Mouse (Mus musculus): Measurements from ENCODE around the gene Gkn2. TPM values are rescaled to one million over a fixed set of nuclear protein-coding genes. Genes with fewer than 3 reads are reported as not detected.

Gene Gkn2
- 0.16 and 0.34 TPM in 2 replicates for polyA plus RNA-seq (2015; fragmentation: Nextera tagmentation; extraction: Ambion mirVana)

DNA sequence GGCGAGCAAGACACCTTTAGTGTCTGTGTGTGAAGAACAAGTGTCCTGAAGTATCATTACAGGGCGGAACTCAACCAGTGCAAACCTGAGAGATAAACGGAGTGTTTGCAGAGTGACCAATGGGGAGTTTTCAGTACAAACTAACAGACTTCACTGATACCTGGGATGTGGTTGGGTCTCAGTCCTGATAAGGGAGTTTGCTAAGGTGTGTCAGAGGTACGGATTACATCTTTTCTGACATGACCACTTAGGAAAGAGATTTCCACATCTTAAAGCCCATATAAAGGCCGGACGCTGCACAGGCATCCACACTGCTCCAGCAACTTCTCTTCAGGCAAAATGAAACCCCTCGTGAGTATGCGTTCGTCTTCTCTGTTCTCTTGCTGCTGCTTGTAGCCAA, at the start of gene Gkn2:
Gene Gkn2, plus strand, starts transcription at position 301 of the 400 bp plus-strand sequence.

GRCm38 (mm10) chr6:87335091-87335934, 37.8 kb upstream of the Gkn2 start, which contains the start of gene Antxr1:
Antxr1 (minus strand) TSS chr6:87335821.

DNA sequence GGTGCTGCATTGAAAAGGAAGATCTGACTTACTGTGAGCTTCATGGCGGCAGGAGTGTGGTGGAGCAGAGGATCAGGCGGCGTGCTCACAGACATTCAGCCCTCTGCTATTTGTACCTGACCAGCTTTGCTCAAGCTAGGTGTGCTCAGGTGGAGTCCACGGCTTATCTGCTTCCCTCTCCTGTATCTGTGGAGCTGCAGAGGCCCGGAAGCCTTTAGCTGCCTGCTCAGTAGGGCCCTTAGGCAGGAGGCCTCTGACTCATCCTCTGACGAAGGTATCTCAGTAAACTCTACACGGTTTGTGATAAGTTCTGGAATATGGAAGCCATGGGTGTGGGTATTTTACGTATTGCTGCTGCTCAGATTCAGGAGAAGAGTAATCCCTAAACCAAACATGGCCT, 22.3 kb upstream of the Gkn2 start, which contains the start of gene Gkn1:
Gene Gkn1, minus strand, starts transcription at position 114 of the 400 bp plus-strand sequence.

DNA sequence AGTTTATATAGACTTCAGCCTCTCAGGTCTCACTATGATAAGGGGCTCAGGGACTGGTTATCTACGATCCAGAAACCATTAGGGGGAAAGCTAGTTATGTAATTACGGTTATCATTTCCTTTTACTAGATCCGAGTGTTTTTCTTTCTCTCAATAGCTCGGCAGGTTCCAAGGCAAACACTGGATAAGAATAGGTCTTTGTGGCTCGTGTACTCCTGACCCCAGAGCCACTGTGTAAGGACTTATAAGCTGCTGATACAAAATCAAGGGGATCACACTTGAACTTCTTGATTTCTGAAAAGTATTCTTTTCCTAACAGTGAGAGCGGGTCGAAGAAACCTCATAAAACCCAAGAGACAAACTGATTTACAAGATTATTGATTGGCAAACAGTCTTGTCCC, 15.7 kb downstream of the Gkn2 start, which contains the start of gene Gkn3:
Gene Gkn3, minus strand, starts transcription at position 59 of the 400 bp plus-strand sequence.

DNA sequence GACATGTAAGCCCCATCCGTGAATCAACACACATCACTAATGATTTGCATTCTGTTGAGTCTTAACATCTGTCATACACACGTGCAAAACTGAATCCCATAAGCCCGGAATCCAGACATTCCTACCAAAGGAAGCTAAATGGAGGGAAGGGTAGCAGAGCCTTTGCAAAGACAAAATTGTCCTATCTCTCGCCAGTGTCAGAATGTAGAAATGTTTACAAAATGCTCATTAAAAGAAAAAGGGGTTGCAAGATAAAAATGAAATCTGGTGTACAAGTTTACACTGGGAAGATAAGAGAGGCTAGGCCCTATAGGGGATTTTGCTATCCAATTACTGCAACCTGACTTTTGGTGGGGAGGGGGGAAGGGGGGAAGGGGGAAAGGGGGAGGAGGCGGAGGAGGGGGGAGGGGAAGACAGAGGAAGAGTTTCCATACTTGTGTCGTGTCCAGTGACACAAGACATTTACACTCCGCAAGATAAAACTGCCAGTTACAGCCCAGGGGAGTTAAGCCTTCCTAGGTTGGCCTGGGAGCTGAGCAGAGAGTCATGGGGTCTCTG, 55.4 kb downstream of the Gkn2 start, which contains the start of gene Bmp10:
Gene Bmp10, plus strand, starts transcription at position 508 of the 558 bp plus-strand sequence.

Other genes with a start within 250 kb of the Gkn2 start
- gene Antxr1, start 37.5 kb upstream of the Gkn2 start, polyA plus RNA-seq (2015; fragmentation: Nextera tagmentation; extraction: Ambion mirVana): 3.9 and 5.1 TPM in 2 replicates
- gene Gkn1, start 22.4 kb upstream of the Gkn2 start, polyA plus RNA-seq (2015; fragmentation: Nextera tagmentation; extraction: Ambion mirVana): 0.13 and 0.22 TPM in 2 replicates
- 0.21 and 0.38 TPM in 2 replicates for gene Gkn3, start 15.6 kb downstream of the Gkn2 start, polyA plus RNA-seq (2015; fragmentation: Nextera tagmentation; extraction: Ambion mirVana)
- not detected in 2 replicates for gene Bmp10, start 55.6 kb downstream of the Gkn2 start, polyA plus RNA-seq (2015; fragmentation: Nextera tagmentation; extraction: Ambion mirVana)
- 10.9 and 15.7 TPM in 2 replicates for gene Arhgap25, start 159.9 kb downstream of the Gkn2 start, polyA plus RNA-seq (2015; fragmentation: Nextera tagmentation; extraction: Ambion mirVana)
- gene Prokr1, start 217.4 kb downstream of the Gkn2 start, polyA plus RNA-seq (2015; fragmentation: Nextera tagmentation; extraction: Ambion mirVana): 1.9 TPM in 2 replicates